Mouse (Mus musculus): ENCODE results near the gene Topors.

DNA sequence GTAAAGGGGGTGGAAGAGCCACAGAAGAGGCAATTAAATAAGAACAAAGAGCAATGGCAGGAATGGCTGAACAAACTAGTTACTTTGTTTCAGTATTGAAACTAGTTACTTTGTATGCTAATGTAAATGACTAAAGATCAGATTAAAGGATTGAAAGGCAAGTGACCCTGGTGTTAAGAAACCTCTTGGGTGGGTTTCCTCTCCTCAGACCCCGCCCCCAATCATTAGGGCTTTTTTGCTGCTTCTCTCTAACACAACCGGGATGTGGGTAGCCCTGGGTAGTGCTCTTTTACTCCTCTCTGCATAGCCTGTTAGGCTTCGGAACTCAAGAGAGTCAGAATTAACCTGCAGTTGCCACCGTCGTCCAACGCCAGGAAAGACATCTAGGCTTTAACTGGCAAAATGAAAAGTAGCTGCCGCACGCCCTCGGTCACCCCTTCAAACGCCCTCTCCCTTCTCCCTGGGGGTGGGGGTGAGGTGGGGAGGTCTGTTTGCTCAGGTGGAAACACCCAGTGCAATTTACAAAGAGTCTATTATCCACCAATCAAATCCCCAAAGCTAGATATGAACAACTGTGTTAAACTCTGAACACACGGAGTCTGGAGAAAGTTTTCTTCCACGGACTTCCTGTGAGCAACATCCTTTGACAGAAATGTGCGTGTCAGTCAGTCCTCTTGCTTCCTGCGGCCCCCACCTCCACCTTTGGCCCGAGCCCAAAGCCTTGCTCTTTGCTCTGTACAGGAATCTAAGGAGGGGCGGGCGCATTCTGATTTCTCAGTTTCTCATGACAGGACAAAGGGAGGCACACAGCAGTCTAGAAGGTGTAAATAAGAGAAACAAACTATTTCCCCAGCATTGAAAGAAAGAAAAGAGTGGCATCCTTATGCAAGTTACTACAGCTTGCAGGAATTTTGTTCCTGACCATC lies 30.9 kb downstream of the Topors start:
- TF ChIP-seq POLR2A (IDR thresholded peaks at IDR 0.05; ENCODE audit: low read depth, low read length) (no peak), CTCF (conservative IDR thresholded peaks at IDR 0.05; ENCODE audit: insufficient read depth, insufficient read length, low read depth, low read length) (no peak)
